Mouse (Mus musculus): ENCODE results near the gene Rxrb. TPM values are rescaled to one million over a fixed set of nuclear protein-coding genes. Genes with fewer than 3 reads are reported as not detected.
A peak's percentile ranks its signal among the peaks of the same experiment; 100 is the strongest.

Gene Rxrb
- polyA plus RNA-seq, 1 experiment from 2014 or later, result 41.8 TPM

DNA sequence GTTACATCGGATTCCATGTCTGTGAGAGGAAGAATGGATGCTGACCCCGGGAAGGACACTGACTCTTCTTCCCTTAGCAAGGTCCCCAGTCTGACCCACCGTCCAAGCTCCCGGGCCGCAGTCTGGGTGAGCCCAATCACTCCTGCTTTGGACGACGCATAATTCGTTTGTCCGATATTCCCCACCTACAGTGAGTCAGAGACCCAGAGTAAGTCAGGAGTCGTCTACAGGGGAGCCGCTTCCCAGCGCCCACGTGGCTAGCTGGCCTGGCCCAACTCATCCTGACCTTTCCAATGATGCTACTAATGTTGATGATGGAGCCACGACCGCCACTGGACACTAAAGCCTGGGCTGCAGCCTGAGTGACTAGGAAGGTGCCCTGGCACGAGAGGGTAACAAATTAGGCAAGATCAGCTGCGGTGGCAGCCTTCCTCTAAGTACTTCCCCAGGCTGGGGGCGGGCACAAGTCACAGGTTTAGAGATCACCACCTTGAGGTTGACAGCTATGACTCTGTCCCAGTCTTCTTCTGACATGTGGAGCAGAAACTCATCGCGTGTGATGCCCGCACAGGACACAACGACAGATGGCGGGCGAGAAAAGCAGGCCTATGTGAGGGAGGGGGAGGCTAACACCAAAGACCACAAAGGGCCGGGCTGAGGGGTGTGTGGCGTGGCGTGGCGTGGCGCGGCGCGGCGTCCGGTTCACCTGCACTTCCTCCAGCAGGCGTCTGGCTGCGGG is 4.5 kb upstream of the Rxrb start:
- Histone ChIP-seq H3K9ac (peak overlapping the region; percentile 67), H3K27me3 (replicated peaks) (no peaks in the 10 kb centered on the region), H3K9me3 (no peaks in the 10 kb centered on the region), H3K36me3 (0 out of 2 replicates have a peak, but pooled peaks cover 9% of the 10 kb centered on the region), H3K4me1 (replicated peaks) (peaks cover 57% of the 10 kb centered on the region), H3K4me2 (replicated peaks) (peak overlapping the region; percentile 94), H3K27ac (peak overlapping the region; percentile 79), H3K4me3 (replicated peaks) (peak overlapping the region; percentile 57)
- no peak for ATAC-seq
- 11% methylated on average over 36 of the region's 36 CpGs for WGBS

DNA sequence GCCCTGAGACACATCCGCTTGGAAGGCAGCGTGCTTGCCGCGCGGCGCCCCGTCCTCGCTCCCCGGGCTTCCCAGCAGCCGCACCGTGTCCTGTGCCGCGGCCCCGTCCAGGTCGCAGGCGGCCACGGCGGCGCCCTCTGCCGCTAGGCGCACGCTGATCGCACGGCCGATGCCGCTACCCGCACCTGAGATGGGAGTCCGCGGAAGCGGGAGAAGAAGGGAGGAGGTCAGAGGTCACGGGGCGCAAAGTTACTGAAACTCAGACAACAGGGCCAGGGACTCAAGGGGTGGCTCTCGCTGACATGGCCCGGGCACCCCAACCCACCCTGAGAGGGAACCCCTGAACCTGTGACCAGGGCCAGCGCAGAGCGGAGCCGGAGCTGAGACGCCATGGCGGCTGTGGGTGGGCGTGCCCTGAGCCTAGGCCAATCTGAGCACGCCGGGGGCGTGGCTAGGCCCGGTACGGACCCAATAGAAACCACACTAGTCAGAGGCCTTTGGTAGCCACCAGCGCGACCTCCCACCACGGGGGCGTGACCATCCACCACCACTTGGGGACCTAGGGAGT is 3.9 kb upstream of the Rxrb start, which contains the start of gene H2-Ke6:
H2-Ke6 (minus strand) TSS at position 405 of the 568 bp plus-strand sequence.
- Histone ChIP-seq H3K27ac (peak within 1 kb of the TSS; percentile 79), H3K36me3 (0 out of 2 replicates have a peak, but pooled peaks cover 8% of the 10 kb centered on the region), H3K27me3 (replicated peaks) (no peaks in the 10 kb centered on the region), H3K9ac (peak within 1 kb of the TSS; percentile 67), H3K9me3 (no peaks in the 10 kb centered on the region), H3K4me2 (replicated peaks) (peak within 1 kb of the TSS; percentile 94), H3K4me3 (replicated peaks) (peak within 1 kb of the TSS; percentile 57), H3K4me1 (replicated peaks) (peaks cover 60% of the 10 kb centered on the region)
- 1% methylated on average over 48 of the region's 49 CpGs for WGBS
- ATAC-seq, result peak; percentile 77

DNA sequence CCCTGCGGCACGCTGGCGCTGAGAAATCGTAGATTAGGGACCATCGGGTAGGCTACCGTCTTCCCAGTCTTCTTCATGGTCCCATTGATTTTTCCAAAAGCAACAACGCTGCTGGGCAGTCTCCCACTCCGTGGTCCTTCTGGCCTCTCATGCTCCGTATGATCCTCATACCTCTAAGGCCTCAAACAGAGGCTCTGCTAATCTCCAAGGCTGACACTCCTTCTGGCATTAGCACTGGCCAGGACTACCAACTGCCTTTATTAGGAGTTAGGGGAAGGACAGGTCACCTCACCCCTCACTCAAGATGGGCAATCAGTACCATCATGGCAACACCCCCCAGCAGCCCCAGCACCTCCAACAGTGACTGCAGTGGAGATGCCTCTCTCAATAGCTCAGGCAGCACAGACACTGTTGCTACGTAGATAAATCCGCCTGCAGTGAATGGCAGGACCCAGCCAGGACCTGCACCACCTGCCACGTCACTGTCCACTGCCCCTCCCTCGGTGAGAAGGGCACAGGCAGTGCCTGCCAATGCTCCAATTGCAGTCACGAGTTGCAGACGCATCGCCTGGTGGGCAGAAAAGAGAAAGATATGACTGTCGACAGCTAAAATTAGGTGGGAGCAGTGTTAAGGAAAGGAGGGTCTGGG is 3.0 kb upstream of the Rxrb start:
- H3K4me2 ChIP-seq (replicated peaks), result peak overlapping the region; percentile 94
- peak overlapping the region; percentile 57; the same call in 1 of the 2 replicates for H3K4me3 ChIP-seq (replicated peaks)
- no peaks in the 10 kb centered on the region for H3K27me3 ChIP-seq (replicated peaks)
- H3K9me3 ChIP-seq, result no peaks in the 10 kb centered on the region
- ATAC-seq, result no peak
- 0 out of 2 replicates have a peak, but pooled peaks cover 6% of the 10 kb centered on the region for H3K36me3 ChIP-seq
- peaks cover 68% of the 10 kb centered on the region for H3K4me1 ChIP-seq (replicated peaks)
- 71% methylated on average over 17 of the region's 17 CpGs for WGBS
- H3K27ac ChIP-seq, result 0 out of 2 replicates have a peak overlapping the region, but pooled peaks have one; percentile 24
- H3K9ac ChIP-seq, result no peak overlapping the region

DNA sequence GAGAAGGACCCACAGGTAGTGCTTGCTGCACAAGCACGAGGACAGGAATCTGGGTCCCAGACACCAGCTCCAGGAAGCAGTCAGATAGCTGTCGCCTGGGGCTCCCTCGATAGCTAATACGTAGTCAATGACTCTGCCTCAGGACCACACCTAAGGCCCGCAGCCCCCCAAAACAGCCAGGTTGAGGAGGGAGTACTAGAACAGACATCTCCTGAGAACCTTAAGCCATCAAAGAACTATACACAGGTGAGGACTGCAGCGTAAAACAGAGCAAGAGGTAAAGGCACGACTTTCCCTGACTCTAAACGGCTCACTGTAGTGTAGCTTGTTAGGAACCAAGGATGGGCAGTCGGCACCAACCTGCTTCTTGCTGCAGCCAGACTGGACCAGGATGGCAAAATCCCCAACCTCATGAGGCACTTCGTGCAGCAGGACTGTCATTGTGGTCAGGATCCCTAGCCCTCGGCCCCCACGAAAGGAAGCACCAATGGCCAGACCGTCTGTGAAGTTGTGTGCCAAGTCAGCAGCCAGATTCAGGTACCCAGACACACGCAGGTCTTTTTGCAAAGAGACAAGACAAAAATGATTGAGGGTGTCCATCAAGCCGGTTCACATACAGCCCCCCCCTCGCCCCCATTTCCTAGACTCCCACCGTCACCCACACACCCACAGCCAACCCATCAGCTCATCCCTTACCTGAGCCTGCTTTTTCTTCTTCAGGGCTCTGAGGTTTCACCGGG is 2.3 kb upstream of the Rxrb start:
- ATAC-seq, result no peak
- Histone ChIP-seq H3K9ac (peak overlapping the region; percentile 82), H3K36me3 (0 out of 2 replicates have a peak, but pooled peaks cover 11% of the 10 kb centered on the region), H3K4me3 (replicated peaks) (peak overlapping the region; percentile 96; the same call in 1 of the 2 replicates), H3K9me3 (no peaks in the 10 kb centered on the region), H3K27ac (no peak overlapping the region), H3K27me3 (replicated peaks) (no peaks in the 10 kb centered on the region), H3K4me2 (replicated peaks) (peak overlapping the region; percentile 93), H3K4me1 (replicated peaks) (peaks cover 64% of the 10 kb centered on the region)
- 89% methylated on average over 18 of the region's 18 CpGs for WGBS

DNA sequence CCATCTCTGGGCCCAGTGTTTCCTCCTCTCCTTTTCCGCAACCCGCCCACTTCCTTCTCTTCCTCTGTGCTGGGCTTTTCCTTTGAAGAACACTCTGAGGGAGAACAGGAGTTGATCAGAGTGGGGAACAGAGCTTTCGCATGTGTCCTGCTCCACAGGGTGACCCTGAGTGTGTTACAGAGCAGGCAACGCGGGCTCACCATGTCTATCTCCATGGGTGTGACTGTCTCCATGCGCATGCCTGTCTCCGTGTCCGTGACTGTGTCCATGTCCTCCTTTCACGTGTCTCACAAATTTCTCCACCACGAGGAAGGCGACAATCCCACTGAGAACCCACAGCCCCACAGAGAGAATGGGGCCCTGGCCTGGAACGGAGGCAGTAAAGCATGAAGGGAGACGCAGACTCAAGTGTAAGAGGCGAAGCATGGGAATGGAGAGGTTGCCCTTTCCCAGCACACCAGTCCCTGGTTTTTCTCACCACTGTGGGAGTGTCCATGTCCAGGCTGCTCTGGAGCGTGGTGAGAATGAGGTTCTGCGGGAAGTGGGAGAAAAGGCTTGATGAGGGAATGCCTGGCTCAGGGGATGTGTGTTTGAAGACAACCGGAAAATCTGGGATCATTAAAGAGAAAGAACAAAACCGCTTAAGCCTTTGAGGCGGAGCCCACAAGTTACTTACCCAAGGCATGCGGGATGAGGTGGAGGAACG is 1.6 kb upstream of the Rxrb start:
- no peaks in the 10 kb centered on the region for H3K27me3 ChIP-seq (replicated peaks)
- WGBS, result 70% methylated on average over 21 of the region's 21 CpGs
- H3K9ac ChIP-seq, result peak overlapping the region; percentile 82
- 0 out of 2 replicates have a peak, but pooled peaks cover 11% of the 10 kb centered on the region for H3K36me3 ChIP-seq
- peaks cover 64% of the 10 kb centered on the region for H3K4me1 ChIP-seq (replicated peaks)
- 0 out of 2 replicates have a peak overlapping the region, but pooled peaks have one; percentile 97 for H3K27ac ChIP-seq
- H3K9me3 ChIP-seq, result no peaks in the 10 kb centered on the region
- H3K4me3 ChIP-seq (replicated peaks), result peak overlapping the region; percentile 96
- peak overlapping the region; percentile 93 for H3K4me2 ChIP-seq (replicated peaks)
- ATAC-seq, result no peak

DNA sequence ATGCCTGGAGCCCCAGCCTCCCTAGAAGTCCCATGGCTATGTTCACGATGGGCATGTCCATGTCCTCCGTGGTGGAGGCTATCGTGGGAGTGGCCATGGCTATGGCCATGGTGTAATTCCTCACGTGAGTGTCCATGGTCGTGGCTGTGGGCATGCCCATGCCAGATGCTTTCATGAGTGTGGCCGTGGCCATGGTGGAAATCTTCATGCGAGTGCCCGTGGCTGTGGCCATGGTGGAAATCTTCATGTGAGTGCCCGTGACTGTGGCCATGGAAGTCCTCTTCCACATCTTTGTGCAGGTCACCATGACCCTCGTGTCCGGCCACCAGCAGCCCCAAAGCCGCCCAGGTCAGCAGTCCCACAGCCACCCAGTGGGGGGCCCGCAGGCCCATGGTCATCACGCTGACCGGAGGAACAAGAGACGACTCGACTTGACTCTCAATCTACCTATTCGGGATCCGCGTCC is 718 bp upstream of the Rxrb start:
- 2% methylated on average over 20 of the region's 20 CpGs for WGBS
- Histone ChIP-seq H3K4me2 (replicated peaks) (peak overlapping the region; percentile 93), H3K4me1 (replicated peaks) (peaks cover 57% of the 10 kb centered on the region), H3K36me3 (0 out of 2 replicates have a peak, but pooled peaks cover 11% of the 10 kb centered on the region), H3K27ac (peak overlapping the region; percentile 97), H3K9ac (peak overlapping the region; percentile 82), H3K4me3 (replicated peaks) (peak overlapping the region; percentile 96), H3K27me3 (replicated peaks) (no peaks in the 10 kb centered on the region), H3K9me3 (no peaks in the 10 kb centered on the region)
- ATAC-seq, result no peak; the same call in 1 of the 2 replicates

DNA sequence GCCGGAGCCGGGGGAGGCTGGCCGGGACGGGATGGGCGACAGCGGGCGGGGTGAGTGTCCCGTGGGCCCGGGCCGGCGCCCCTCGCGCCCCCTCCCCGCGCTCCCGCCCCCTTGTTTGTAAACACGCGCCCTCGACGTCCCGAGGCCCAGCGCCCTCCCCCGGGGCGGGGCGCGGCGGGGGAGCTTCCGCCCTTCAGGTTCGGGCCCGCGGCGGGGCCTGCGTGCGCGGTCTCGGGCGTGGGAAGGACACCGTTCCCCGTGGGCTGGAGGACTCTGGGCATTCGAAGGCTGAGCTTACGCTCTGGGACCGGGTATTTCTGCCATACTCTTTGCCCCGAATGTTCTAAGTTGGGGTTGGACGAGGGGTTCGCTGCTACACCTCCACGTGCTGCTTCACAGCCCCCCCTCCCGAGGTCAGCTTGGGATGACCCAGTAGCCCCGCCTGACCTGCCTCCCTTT is 591 bp downstream of the Rxrb start:
- Histone ChIP-seq H3K4me3 (replicated peaks) (peak overlapping the region; percentile 96), H3K36me3 (peaks cover 21% of the 10 kb centered on the region; the same call in 1 of the 2 replicates), H3K4me2 (replicated peaks) (peak overlapping the region; percentile 93), H3K9ac (peak overlapping the region; percentile 93), H3K4me1 (replicated peaks) (peaks cover 43% of the 10 kb centered on the region), H3K27ac (peak overlapping the region; percentile 97), H3K27me3 (replicated peaks) (no peaks in the 10 kb centered on the region), H3K9me3 (no peaks in the 10 kb centered on the region)
- 1% methylated on average over 39 of the region's 48 CpGs for WGBS
- ATAC-seq, result peak; percentile 50

DNA sequence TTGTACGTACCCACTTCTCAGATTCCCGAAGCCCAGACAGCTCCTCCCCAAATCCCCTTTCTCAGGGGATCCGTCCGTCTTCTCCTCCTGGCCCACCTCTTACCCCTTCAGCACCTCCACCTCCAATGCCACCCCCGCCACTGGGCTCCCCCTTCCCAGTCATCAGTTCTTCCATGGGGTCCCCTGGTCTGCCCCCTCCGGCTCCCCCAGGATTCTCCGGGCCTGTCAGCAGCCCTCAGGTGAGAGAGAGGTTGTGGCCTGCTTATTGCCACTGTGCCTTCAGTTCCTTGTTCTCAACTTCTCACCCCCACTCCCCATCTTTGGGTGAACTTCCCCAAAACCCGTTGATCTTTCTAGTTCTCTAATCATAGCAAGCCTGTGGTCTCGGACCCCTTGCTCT is 1.2 kb downstream of the Rxrb start:
- peak overlapping the region; percentile 93 for H3K4me2 ChIP-seq (replicated peaks)
- 51% methylated on average over 9 of the region's 9 CpGs for WGBS
- H3K9ac ChIP-seq, result peak overlapping the region; percentile 93
- no peaks in the 10 kb centered on the region for H3K27me3 ChIP-seq (replicated peaks)
- H3K4me1 ChIP-seq (replicated peaks), result peaks cover 40% of the 10 kb centered on the region
- peak overlapping the region; percentile 96 for H3K4me3 ChIP-seq (replicated peaks)
- no peaks in the 10 kb centered on the region for H3K9me3 ChIP-seq
- peak overlapping the region; percentile 97; the same call in 1 of the 2 replicates for H3K27ac ChIP-seq
- no peak for ATAC-seq
- H3K36me3 ChIP-seq, result peaks cover 26% of the 10 kb centered on the region

DNA sequence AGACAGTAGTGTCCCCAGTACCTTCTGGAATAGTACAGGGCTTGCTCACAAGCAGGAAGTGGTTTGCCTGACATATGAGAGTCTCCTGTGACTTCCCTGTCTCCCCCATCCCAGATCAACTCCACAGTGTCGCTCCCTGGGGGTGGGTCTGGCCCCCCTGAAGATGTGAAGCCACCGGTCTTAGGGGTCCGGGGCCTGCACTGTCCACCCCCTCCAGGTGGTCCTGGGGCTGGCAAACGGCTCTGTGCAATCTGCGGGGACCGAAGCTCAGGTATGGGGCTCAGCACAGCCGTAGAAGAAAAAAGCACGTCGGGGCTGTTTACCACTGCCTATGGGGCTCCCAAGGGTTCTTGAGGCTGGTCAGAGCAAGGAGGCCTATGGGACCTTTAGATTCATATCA is 1.8 kb downstream of the Rxrb start:
- peaks cover 38% of the 10 kb centered on the region for H3K4me1 ChIP-seq (replicated peaks)
- peak overlapping the region; percentile 93 for H3K4me2 ChIP-seq (replicated peaks)
- peaks cover 26% of the 10 kb centered on the region for H3K36me3 ChIP-seq
- no peak for ATAC-seq
- H3K27ac ChIP-seq, result no peak overlapping the region
- no peaks in the 10 kb centered on the region for H3K9me3 ChIP-seq
- H3K27me3 ChIP-seq (replicated peaks), result no peaks in the 10 kb centered on the region; the same call in 1 of the 2 replicates
- no peak overlapping the region for H3K4me3 ChIP-seq (replicated peaks)
- H3K9ac ChIP-seq, result no peak overlapping the region
- 89% methylated on average over 9 of the region's 9 CpGs for whole genome bisulfite sequencing

DNA sequence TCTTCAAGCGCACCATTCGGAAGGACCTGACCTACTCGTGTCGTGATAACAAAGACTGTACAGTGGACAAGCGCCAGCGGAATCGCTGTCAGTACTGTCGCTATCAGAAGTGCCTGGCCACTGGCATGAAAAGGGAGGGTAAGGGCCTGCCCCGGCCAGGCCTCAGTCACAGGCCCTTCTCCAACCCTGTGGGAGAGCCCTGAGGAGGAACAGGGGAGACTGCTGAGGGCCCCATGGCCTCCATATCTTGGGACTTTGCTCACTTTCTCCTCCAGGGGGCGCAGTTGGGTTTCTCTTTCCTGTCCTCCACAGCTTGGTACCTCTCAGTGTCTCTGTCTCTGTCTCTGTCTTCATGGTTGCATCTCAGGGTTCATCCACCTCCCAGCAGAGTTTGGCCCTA is 2.5 kb downstream of the Rxrb start:
- Histone ChIP-seq H3K27ac (no peak overlapping the region), H3K4me2 (replicated peaks) (no peak overlapping the region), H3K27me3 (replicated peaks) (no peaks in the 10 kb centered on the region; the same call in 1 of the 2 replicates), H3K4me1 (replicated peaks) (peaks cover 38% of the 10 kb centered on the region), H3K9me3 (no peaks in the 10 kb centered on the region), H3K4me3 (replicated peaks) (no peak overlapping the region), H3K36me3 (peaks cover 21% of the 10 kb centered on the region), H3K9ac (no peak overlapping the region)
- 82% methylated on average over 10 of the region's 10 CpGs for WGBS
- no peak for ATAC-seq

DNA sequence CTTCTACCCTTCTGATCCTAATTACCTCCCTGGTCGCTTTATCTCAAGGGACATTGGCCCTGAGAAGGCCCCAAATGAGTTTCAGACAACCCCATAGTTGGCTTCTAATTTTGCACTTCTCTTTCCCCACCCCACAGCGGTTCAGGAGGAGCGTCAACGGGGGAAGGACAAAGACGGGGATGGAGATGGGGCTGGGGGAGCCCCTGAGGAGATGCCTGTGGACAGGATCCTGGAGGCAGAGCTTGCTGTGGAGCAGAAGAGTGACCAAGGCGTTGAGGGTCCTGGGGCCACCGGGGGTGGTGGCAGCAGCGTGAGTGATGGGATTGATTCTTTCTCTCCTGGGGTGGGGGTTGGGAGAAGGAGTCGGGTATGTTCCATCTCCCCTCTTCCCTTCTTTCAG is 3.9 kb downstream of the Rxrb start:
- H3K9ac ChIP-seq, result no peak overlapping the region
- H3K4me3 ChIP-seq (replicated peaks), result no peak overlapping the region
- no peaks in the 10 kb centered on the region for H3K9me3 ChIP-seq
- no peak for ATAC-seq
- peaks cover 33% of the 10 kb centered on the region for H3K4me1 ChIP-seq (replicated peaks)
- peaks cover 5% of the 10 kb centered on the region for H3K27me3 ChIP-seq (replicated peaks)
- H3K4me2 ChIP-seq (replicated peaks), result no peak overlapping the region
- 88% methylated on average over 9 of the region's 9 CpGs for WGBS
- H3K36me3 ChIP-seq, result peaks cover 20% of the 10 kb centered on the region
- H3K27ac ChIP-seq, result no peak overlapping the region
